Mouse (Mus musculus): ENCODE results near the gene Smarca2.

- TF ChIP-seq CTCF (IDR thresholded peaks at IDR 0.05): no peak
- TF ChIP-seq EP300 (IDR thresholded peaks at IDR 0.05): no peak
Measured at GRCm38 (mm10) chr19:26643936-26644335, 39.1 kb downstream of the Smarca2 start.
